Mouse (Mus musculus): Measurements from ENCODE around the gene Psmd4. TPM values are rescaled to one million over a fixed set of nuclear protein-coding genes. Genes with fewer than 3 reads are reported as not detected.

Gene Psmd4
- polyA plus RNA-seq, 1 experiment from 2014 or later, result 229 TPM

GRCm38 (mm10) chr3:95018741-95019140 lies 23.7 kb downstream of the Psmd4 start:
- 84% methylated on average over 2 of the region's 2 CpGs for WGBS
- Histone ChIP-seq H3K4me3 (ENCODE audit: low read depth, low read length) (no peak overlapping the region), H3K4me2 (replicated peaks; ENCODE audit: low read depth, low read length) (no peak overlapping the region), H3K9ac (replicated peaks; ENCODE audit: low read depth, low read length) (no peak overlapping the region), H3K27ac (ENCODE audit: low read length) (no peak overlapping the region), H3K27me3 (ENCODE audit: control insufficient read depth, insufficient read depth, low read length) (no peaks in the 10 kb centered on the region), H3K9me3 (ENCODE audit: control insufficient read depth, low read depth, low read length) (no peaks in the 10 kb centered on the region), H3K4me1 (ENCODE audit: control insufficient read depth, insufficient read depth, low read length) (peaks cover 10% of the 10 kb centered on the region), H3K36me3 (ENCODE audit: control insufficient read depth, insufficient read depth, low read length) (no peaks in the 10 kb centered on the region)
- no peak for ATAC-seq (ENCODE audit: insufficient number of reproducible peaks, insufficient read depth, low FRiP score, low read depth)

GRCm38 (mm10) chr3:95016532-95017056 lies 25.8 kb downstream of the Psmd4 start:
- Histone ChIP-seq H3K4me3 (ENCODE audit: low read depth, low read length) (peak overlapping the region; percentile 82), H3K9me3 (ENCODE audit: control insufficient read depth, low read depth, low read length) (no peaks in the 10 kb centered on the region), H3K27me3 (ENCODE audit: control insufficient read depth, insufficient read depth, low read length) (no peaks in the 10 kb centered on the region), H3K36me3 (ENCODE audit: control insufficient read depth, insufficient read depth, low read length) (peaks cover 7% of the 10 kb centered on the region), H3K27ac (ENCODE audit: low read length) (peak overlapping the region; percentile 99; the same call in 1 of the 2 replicates), H3K4me1 (ENCODE audit: control insufficient read depth, insufficient read depth, low read length) (peaks cover 17% of the 10 kb centered on the region), H3K4me2 (replicated peaks; ENCODE audit: low read depth, low read length) (peak overlapping the region; percentile 72), H3K9ac (replicated peaks; ENCODE audit: low read depth, low read length) (peak overlapping the region; percentile 2; the same call in 1 of the 2 replicates)
- 4% methylated on average over 21 of the region's 21 CpGs for WGBS
- no peak for ATAC-seq (ENCODE audit: insufficient number of reproducible peaks, insufficient read depth, low FRiP score, low read depth)

GRCm38 (mm10) chr3:95015891-95016531 lies 26.4 kb downstream of the Psmd4 start:
- Histone ChIP-seq H3K4me1 (ENCODE audit: control insufficient read depth, insufficient read depth, low read length) (peaks cover 17% of the 10 kb centered on the region), H3K36me3 (ENCODE audit: control insufficient read depth, insufficient read depth, low read length) (peaks cover 12% of the 10 kb centered on the region), H3K4me2 (replicated peaks; ENCODE audit: low read depth, low read length) (peak overlapping the region; percentile 72), H3K4me3 (ENCODE audit: low read depth, low read length) (peak overlapping the region; percentile 82), H3K27ac (ENCODE audit: low read length) (peak overlapping the region; percentile 99), H3K9ac (replicated peaks; ENCODE audit: low read depth, low read length) (peak overlapping the region; percentile 61), H3K9me3 (ENCODE audit: control insufficient read depth, low read depth, low read length) (no peaks in the 10 kb centered on the region), H3K27me3 (ENCODE audit: control insufficient read depth, insufficient read depth, low read length) (no peaks in the 10 kb centered on the region)
- peak; percentile 80 for ATAC-seq (ENCODE audit: insufficient number of reproducible peaks, insufficient read depth, low FRiP score, low read depth)
- under 1% methylated on average over 39 of the region's 40 CpGs for WGBS

GRCm38 (mm10) chr3:95015337-95015872 lies 27.0 kb downstream of the Psmd4 start, which contains the start of gene Zfp687:
TSS of gene Zfp687 (minus strand) at chr3:95015448.
- no peaks in the 10 kb centered on the region for H3K27me3 ChIP-seq (ENCODE audit: control insufficient read depth, insufficient read depth, low read length)
- under 1% methylated on average over 37 of the region's 37 CpGs for WGBS
- peak within 1 kb of the TSS; percentile 99 for H3K27ac ChIP-seq (ENCODE audit: low read length)
- H3K36me3 ChIP-seq (ENCODE audit: control insufficient read depth, insufficient read depth, low read length), result peaks cover 18% of the 10 kb centered on the region
- peak within 1 kb of the TSS; percentile 94 for H3K4me2 ChIP-seq (replicated peaks; ENCODE audit: low read depth, low read length)
- ATAC-seq (ENCODE audit: insufficient number of reproducible peaks, insufficient read depth, low FRiP score, low read depth), result peak; percentile 98
- peaks cover 17% of the 10 kb centered on the region for H3K4me1 ChIP-seq (ENCODE audit: control insufficient read depth, insufficient read depth, low read length)
- no peaks in the 10 kb centered on the region for H3K9me3 ChIP-seq (ENCODE audit: control insufficient read depth, low read depth, low read length)
- peak within 1 kb of the TSS; percentile 61 for H3K9ac ChIP-seq (replicated peaks; ENCODE audit: low read depth, low read length)
- peak within 1 kb of the TSS; percentile 82 for H3K4me3 ChIP-seq (ENCODE audit: low read depth, low read length)

- Histone ChIP-seq H3K36me3 (ENCODE audit: control insufficient read depth, insufficient read depth, low read length) (peaks cover 26% of the 10 kb centered on the region), H3K27me3 (ENCODE audit: control insufficient read depth, insufficient read depth, low read length) (no peaks in the 10 kb centered on the region), H3K9me3 (ENCODE audit: control insufficient read depth, low read depth, low read length) (no peaks in the 10 kb centered on the region), H3K4me1 (ENCODE audit: control insufficient read depth, insufficient read depth, low read length) (peaks cover 17% of the 10 kb centered on the region), H3K4me3 (ENCODE audit: low read depth, low read length) (peak overlapping the region; percentile 82), H3K9ac (replicated peaks; ENCODE audit: low read depth, low read length) (peak overlapping the region; percentile 59), H3K4me2 (replicated peaks; ENCODE audit: low read depth, low read length) (peak overlapping the region; percentile 94), H3K27ac (ENCODE audit: low read length) (peak overlapping the region; percentile 82)
- no peak for ATAC-seq (ENCODE audit: insufficient number of reproducible peaks, insufficient read depth, low FRiP score, low read depth)
- under 1% methylated on average over 43 of the region's 44 CpGs for WGBS
These were observed 27.8 kb downstream of the Psmd4 start for GRCm38 (mm10) chr3:95014428-95015151.

GRCm38 (mm10) chr3:95013699-95014427 lies 28.6 kb downstream of the Psmd4 start:
- Histone ChIP-seq H3K9ac (replicated peaks; ENCODE audit: low read depth, low read length) (peak overlapping the region; percentile 59), H3K9me3 (ENCODE audit: control insufficient read depth, low read depth, low read length) (no peaks in the 10 kb centered on the region), H3K27ac (ENCODE audit: low read length) (peak overlapping the region; percentile 82; the same call in 1 of the 2 replicates), H3K4me1 (ENCODE audit: control insufficient read depth, insufficient read depth, low read length) (peaks cover 17% of the 10 kb centered on the region), H3K36me3 (ENCODE audit: control insufficient read depth, insufficient read depth, low read length) (peaks cover 33% of the 10 kb centered on the region), H3K27me3 (ENCODE audit: control insufficient read depth, insufficient read depth, low read length) (no peaks in the 10 kb centered on the region), H3K4me3 (ENCODE audit: low read depth, low read length) (peak overlapping the region; percentile 82), H3K4me2 (replicated peaks; ENCODE audit: low read depth, low read length) (peak overlapping the region; percentile 94)
- 11% methylated on average over 13 of the region's 13 CpGs for WGBS
- ATAC-seq (ENCODE audit: insufficient number of reproducible peaks, insufficient read depth, low FRiP score, low read depth), result no peak

GRCm38 (mm10) chr3:95012982-95013381 lies 29.4 kb downstream of the Psmd4 start:
- no peak for ATAC-seq (ENCODE audit: insufficient number of reproducible peaks, insufficient read depth, low FRiP score, low read depth)
- 68% methylated on average over 3 of the region's 3 CpGs for WGBS
- Histone ChIP-seq H3K4me3 (ENCODE audit: low read depth, low read length) (no peak overlapping the region), H3K36me3 (ENCODE audit: control insufficient read depth, insufficient read depth, low read length) (peaks cover 41% of the 10 kb centered on the region), H3K4me2 (replicated peaks; ENCODE audit: low read depth, low read length) (no peak overlapping the region), H3K27me3 (ENCODE audit: control insufficient read depth, insufficient read depth, low read length) (no peaks in the 10 kb centered on the region), H3K9ac (replicated peaks; ENCODE audit: low read depth, low read length) (no peak overlapping the region), H3K27ac (ENCODE audit: low read length) (no peak overlapping the region), H3K4me1 (ENCODE audit: control insufficient read depth, insufficient read depth, low read length) (peaks cover 17% of the 10 kb centered on the region), H3K9me3 (ENCODE audit: control insufficient read depth, low read depth, low read length) (no peaks in the 10 kb centered on the region)

- Histone ChIP-seq H3K27ac (ENCODE audit: low read length) (no peak overlapping the region), H3K9me3 (ENCODE audit: control insufficient read depth, low read depth, low read length) (no peaks in the 10 kb centered on the region), H3K36me3 (ENCODE audit: control insufficient read depth, insufficient read depth, low read length) (peaks cover 62% of the 10 kb centered on the region), H3K4me2 (replicated peaks; ENCODE audit: low read depth, low read length) (no peak overlapping the region), H3K4me3 (ENCODE audit: low read depth, low read length) (no peak overlapping the region), H3K9ac (replicated peaks; ENCODE audit: low read depth, low read length) (no peak overlapping the region), H3K4me1 (ENCODE audit: control insufficient read depth, insufficient read depth, low read length) (peaks cover 16% of the 10 kb centered on the region), H3K27me3 (ENCODE audit: control insufficient read depth, insufficient read depth, low read length) (no peaks in the 10 kb centered on the region)
- no peak for ATAC-seq (ENCODE audit: insufficient number of reproducible peaks, insufficient read depth, low FRiP score, low read depth)
- 79% methylated on average over 7 of the region's 7 CpGs for WGBS
These were observed 32.0 kb downstream of the Psmd4 start for GRCm38 (mm10) chr3:95010396-95010795.

All from stomach, embryonic 14.5 days (tissue).